Mouse (Mus musculus): ENCODE data around the gene Wfdc13. TPM values are rescaled to one million over a fixed set of nuclear protein-coding genes. Genes with fewer than 3 reads are reported as not detected.
A peak's percentile ranks its signal among the peaks of the same experiment; 100 is the strongest.
"Not testable (repeated sequence)": the region's sequence is repeated elsewhere in the genome, so short reads cannot be mapped to it uniquely, and the experiment has no call there.

Wfdc13 gene
- total RNA-seq, 2 experiments from 2014 or later: not detected

DNA sequence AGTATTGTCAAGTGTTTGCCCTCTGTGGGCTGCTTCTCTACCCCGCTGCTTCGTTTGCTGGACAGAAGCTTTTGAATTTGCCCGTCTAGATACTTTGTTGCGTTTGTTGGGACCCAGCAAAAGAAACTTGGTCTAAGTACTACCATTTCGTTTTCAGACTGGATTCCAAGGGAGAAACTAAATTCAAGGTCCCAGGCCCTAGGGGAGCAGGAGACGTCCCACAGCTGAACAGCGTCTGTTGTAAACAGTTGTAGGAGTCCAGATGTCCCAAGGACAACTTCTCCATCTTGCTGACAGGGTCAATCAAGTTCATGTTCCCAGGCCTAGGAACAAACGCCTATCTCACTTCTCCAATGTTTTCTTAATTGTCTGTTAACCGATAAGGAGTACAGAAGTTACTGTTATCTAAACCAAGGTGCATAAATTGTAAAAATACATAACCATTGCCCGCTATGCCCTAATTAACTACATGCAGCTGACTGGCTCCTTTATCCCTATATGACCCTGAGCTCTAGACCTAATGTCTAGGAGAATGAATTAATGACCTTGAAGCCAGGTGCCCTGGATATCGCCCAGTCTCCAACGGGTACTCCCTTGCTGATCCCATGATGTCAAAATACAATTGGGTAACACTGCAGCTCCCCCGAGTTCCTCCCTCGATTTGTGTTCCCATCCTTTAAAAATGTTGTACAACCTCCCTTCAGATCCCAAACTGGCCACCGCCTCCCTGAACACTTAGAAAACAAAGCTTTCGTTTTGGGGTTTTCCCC, 7.8 kb upstream of the Wfdc13 start:
- no peak for DNase-seq (ENCODE audit: extremely low spot score in 1 of 2, low spot score in 2 of 2)
- Histone ChIP-seq H3K4me3 (no peak overlapping the region), H3K27ac (no peak overlapping the region)
- TF ChIP-seq CTCF (IDR thresholded peaks at IDR 0.05): no peak
- intact Hi-C loops (cut with DNase I): loop anchor here (5.0 kb wide), 1 partner anchor 110 kb away; the partner anchor contains the start of gene Snx21

DNA sequence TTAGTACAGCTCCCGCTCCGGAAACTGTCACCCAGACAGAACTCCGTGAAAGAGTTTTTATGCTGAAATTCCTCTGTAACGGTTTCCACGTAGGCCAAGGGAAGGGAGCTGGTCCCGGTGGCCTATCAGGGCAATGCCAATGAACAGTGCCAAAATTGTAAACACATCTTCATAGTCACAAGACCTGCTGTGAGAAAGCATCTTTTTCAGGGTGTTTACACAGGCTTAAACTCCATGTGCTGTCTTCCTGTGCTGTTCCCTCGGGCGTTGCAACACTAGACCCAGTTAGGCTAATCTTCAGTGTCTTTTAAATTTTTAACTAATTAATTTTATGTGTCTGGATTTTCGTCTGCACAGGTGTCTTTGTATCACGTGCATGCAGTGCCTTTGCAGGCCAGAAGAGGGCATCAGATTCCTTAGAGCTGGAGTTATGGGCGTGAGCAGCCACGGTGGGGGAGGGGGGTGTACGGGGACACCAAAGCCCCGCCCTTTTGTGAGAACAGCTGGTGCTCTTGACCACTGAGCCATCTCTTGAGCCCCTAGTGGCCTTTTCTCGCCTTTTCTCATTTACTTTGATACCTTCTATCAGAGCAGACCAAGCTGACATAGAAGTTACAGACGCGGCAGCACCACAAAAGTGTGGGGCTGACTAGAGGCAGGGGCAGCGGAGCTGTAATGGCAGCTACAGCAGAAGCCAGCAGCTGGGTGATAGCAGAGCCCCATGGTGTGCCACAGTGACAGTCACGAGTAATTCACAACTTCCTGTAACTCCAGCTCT, 5.9 kb upstream of the Wfdc13 start:
- intact Hi-C loops (cut with DNase I): loop anchor here (2.0 to 5.0 kb wide), 2 partner anchors 48 to 108 kb away; partner anchors contain the start of gene Snx21
- DNase-seq (ENCODE audit: extremely low spot score in 1 of 2, low spot score in 2 of 2): peak; percentile 46 to 62
- Histone ChIP-seq H3K27ac (no peak overlapping the region), H3K4me3 (no peak overlapping the region)
- peak; percentile 64 for TF ChIP-seq CTCF (IDR thresholded peaks at IDR 0.05)

DNA sequence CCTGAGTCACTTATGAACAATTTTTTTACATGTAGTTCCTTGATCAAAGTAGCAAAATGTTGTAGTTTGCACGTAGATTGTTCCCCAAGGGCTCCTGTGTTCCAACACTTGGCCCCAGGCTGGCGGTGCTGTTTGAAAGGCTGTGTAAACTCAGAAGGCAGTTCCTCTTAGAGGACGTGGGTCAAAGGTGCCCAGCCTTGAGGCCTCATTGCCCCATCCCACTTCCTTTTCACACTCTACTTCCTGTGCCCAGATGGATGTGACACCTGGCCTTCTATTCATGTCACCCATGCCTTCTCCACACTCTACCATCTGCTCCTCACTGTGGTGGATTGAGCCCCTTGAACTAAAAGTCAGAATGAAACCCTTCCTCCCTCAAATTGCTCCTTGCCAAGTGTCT, 5.0 kb upstream of the Wfdc13 start:
- no peak for DNase-seq (ENCODE audit: extremely low spot score in 1 of 2, low spot score in 2 of 2)
- no peak for TF ChIP-seq CTCF (IDR thresholded peaks at IDR 0.05)
- intact Hi-C loops (cut with DNase I): loop anchor here (2.0 to 5.0 kb wide), 2 partner anchors 47 to 107 kb away; partner anchors contain the start of gene Snx21

DNA sequence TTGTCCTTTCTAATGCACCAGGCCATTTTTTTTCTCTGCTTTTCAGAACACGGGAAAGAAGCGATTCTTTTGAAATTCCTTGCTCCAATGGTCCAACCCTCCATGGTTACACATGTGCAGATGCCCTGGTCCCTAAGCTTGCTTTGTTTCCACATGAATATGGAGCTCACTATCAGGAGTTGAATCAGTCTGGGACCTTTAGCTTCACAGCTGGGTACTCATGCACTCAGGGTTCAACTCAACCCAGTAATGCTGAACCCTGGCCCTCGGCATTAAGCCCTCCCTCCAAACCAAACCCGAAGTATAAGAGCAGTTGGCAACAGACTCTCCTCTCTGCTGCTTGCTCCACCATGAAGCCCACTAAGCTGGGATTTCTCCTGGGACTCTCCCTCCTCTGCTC, 13.3 kb downstream of the Wfdc13 start, which contains the start of gene Spint4:
TSS of gene Spint4 (plus strand) at position 301 of the 400 bp plus-strand sequence.
- no peak for TF ChIP-seq CTCF (IDR thresholded peaks at IDR 0.05)
- DNase-seq (ENCODE audit: extremely low spot score in 1 of 2, low spot score in 2 of 2): no peak
- Histone ChIP-seq H3K27ac (no peak within 1 kb of the TSS), H3K4me3 (no peak within 1 kb of the TSS)
- intact Hi-C loops (cut with DNase I): no loop called here

More for the DNA sequence above, 5.0 kb upstream of the Wfdc13 start:
- H3K4me3 ChIP-seq: no peak overlapping the region
- no peak overlapping the region for H3K27ac ChIP-seq

DNA sequence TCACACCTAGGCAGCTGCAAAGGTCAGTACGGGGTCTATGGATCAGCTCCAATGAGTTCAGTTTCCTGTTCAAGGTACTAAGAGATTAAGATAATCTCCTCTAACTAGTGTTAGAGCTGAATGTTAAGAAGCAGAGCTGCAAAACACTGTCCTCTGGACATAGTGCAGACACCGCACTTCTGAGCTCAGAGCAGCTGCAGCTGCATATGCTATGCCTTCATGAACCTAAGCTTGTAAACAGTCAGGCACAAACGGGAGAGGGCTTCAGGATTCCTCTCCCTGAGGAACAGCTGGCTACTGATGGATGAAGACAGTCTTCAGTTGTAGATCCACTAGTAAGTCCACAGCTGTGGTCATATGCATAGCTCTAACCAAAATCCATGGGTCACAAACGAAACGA, 16.1 kb downstream of the Wfdc13 start:
- Histone ChIP-seq H3K4me3 (no peak overlapping the region), H3K27ac (no peak overlapping the region)
- intact Hi-C loops (cut with DNase I): no loop called here
- no peak for TF ChIP-seq CTCF (IDR thresholded peaks at IDR 0.05)
- DNase-seq (ENCODE audit: extremely low spot score in 1 of 2, low spot score in 2 of 2): no peak

DNA sequence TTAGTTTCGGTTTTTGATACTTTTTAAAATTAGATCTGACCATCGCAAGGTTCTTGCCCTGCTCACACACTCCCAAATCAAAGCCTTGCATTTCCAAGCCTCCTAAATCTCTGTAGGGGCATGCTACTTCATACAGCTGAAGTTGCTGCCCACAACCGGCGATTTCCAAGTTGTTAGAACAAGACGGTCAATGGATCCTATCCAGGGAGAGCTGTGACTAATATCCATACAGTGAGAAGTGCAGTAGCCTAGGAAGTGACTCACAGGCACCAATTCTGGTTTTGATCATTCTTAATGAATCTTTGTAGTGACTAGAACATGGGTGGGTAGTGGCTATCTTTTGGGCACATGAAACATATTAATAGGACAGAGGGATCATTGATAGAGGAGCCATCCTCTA, 16.9 kb downstream of the Wfdc13 start:
- intact Hi-C loops (cut with DNase I): no loop called here
- H3K4me3 ChIP-seq: no peak overlapping the region
- DNase-seq (ENCODE audit: extremely low spot score in 1 of 2, low spot score in 2 of 2): no peak
- no peak for TF ChIP-seq CTCF (IDR thresholded peaks at IDR 0.05)
- H3K27ac ChIP-seq: no peak overlapping the region

DNA sequence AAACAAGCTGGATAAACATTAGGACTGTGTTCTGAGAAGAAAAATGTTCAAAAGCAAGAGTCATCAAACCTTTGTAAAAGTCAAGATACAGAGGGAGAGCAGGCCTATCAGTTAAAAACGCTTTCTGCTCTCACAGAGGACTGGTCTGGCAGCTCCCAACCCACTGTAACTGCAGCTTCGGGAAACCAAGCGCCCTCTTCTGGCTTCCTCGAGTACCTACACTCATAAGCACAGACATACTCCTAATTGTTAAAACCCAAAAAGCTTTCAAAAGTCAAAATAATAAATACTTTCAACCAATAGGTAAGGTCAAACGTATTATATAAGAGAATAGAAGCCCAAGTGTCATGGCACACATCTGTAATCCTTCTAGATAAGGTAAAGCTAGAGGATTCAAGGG, 19.3 kb downstream of the Wfdc13 start:
- no peak for DNase-seq (ENCODE audit: extremely low spot score in 1 of 2, low spot score in 2 of 2)
- Histone ChIP-seq H3K4me3 (no peak overlapping the region), H3K27ac (no peak overlapping the region)
- intact Hi-C loops (cut with DNase I): no loop called here
- TF ChIP-seq CTCF (IDR thresholded peaks at IDR 0.05): no peak

DNA sequence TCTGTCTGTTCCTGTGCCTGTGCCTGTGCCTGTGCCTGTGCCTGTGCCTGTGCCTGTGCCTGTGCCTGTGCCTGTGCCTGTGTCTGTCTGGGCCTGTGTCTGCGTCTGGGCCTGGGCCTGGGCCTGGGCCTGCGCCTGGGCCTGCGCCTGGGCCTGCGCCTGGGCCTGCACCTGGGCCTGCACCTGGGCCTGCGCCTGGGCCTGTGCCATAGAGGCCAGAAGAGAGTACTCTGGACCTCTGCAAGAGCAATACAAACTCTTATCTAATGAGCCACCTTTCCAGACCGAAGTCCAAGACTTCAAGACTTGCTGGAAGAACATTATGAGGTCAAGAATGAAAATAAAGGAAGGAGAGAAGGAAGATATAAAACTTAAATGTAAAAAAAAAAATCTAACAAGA, 20.4 kb downstream of the Wfdc13 start:
- Histone ChIP-seq H3K4me3 (no peak overlapping the region), H3K27ac (no peak overlapping the region)
- intact Hi-C loops (cut with DNase I): no loop called here

DNA sequence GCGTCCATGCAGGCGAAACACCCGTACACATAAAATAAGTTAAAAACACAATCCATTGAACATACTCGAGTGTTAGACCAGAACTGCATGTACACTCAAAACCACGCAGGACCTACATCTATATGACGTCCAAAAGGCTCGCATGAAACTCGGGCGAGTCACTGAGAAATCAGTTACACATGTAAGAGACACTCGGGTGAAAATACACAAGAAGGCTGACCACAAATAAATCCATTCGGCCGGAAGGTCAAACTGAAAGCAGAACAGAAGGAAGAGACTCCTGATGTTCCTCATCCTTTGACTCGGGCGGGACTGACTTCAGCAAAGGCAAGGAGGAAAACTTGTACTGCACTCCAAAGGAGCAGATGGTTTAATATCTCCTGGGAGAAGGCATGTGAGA, 21.1 kb downstream of the Wfdc13 start:
- no peak overlapping the region for H3K4me3 ChIP-seq
- TF ChIP-seq CTCF (IDR thresholded peaks at IDR 0.05): no peak
- DNase-seq (ENCODE audit: extremely low spot score in 1 of 2, low spot score in 2 of 2): no peak
- intact Hi-C loops (cut with DNase I): no loop called here
- H3K27ac ChIP-seq: no peak overlapping the region

More for the DNA sequence above, 20.4 kb downstream of the Wfdc13 start:
- DNase-seq (ENCODE audit: extremely low spot score in 1 of 2, low spot score in 2 of 2): no peak
- TF ChIP-seq CTCF (IDR thresholded peaks at IDR 0.05): no peak

DNA sequence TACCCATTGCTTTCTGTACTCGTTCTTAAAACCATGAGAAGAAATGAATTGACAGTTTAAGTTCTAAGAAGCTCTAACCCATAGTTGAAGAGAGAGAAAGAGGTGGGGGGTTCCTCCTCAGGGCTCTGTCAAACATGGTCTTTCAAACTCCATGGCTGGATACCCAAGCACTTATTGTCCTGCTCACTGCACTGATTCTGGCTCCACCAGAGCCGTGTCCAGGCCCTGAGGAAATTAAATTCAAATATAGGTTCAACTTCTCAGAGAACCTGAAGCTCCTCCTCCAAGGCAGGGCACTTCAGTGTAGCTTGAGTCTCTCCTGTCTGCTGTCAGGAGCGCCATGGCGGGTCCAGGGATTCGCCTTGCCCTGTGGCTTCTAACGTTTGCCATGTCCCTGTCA, 30.1 kb downstream of the Wfdc13 start, which contains the start of gene Spint5:
TSS of gene Spint5 (plus strand) at position 301 of the 400 bp plus-strand sequence.
- intact Hi-C loops (cut with DNase I): no loop called here
- Histone ChIP-seq H3K27ac (no peak within 1 kb of the TSS), H3K4me3 (no peak within 1 kb of the TSS)
- no peak for TF ChIP-seq CTCF (IDR thresholded peaks at IDR 0.05)
- DNase-seq (ENCODE audit: extremely low spot score in 1 of 2, low spot score in 2 of 2): no peak

DNA sequence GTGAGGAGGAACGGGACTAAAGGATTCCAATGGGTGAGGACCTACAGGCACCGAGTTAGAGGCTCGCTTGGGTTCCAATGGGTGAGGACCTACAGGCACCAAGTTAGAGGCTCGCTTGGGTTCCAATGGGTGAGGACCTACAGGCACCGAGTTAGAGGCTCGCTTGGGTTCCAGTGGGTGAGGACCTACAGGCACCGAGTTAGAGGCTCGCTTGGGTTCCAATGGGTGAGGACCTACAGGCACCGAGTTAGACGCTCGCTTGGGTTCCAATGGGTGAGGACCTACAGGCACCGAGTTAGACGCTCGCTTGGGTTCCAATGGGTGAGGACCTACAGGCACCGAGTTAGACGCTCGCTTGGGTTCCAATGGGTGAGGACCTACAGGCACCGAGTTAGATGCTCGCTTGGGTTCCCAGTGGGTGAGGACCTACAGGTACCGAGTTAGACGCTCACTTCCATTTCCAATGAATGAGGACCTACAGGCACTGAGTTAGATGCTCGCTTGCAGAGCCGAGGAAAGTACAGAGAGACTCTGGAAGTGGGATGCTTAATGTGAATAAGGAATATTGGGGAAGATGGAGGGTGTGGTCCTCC, 31.4 kb downstream of the Wfdc13 start:
- intact Hi-C loops (cut with DNase I); DNase-seq (ENCODE audit: extremely low spot score in 1 of 2, low spot score in 2 of 2); H3K4me3 ChIP-seq; H3K27ac ChIP-seq: not testable (repeated sequence)

DNA sequence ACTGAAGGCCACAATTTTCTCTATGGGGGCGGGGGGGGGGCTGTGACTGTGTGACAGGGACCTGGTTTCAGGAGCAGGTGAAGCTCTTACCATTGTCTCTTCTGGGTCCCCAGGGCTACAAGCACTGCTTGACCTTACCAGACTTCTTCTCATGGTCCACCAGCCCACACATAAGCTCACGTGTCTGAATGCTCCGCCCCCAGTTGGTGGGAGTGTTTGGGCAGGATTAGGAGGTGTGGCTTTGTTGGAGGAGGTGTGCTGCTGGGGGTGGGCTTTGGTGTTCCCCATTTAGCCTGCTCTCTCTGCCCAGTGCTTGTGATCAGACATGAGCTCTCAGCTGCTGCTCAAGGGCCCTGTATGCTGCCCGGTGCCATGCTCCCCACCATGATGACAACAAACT, 38.4 kb downstream of the Wfdc13 start:
- intact Hi-C loops (cut with DNase I): loop anchor here (10.0 kb wide), 1 partner anchor 308 kb away; no protein-coding TSS in a partner anchor
- no peak for TF ChIP-seq CTCF (IDR thresholded peaks at IDR 0.05)

More for the DNA sequence above, 38.4 kb downstream of the Wfdc13 start:
- no peak for DNase-seq (ENCODE audit: extremely low spot score in 1 of 2, low spot score in 2 of 2)
- Histone ChIP-seq H3K27ac (no peak overlapping the region), H3K4me3 (no peak overlapping the region)
